Mouse (Mus musculus) macrophage (primary cell): ENCODE measurements around the gene Dnajc10. TPM values are rescaled to one million over a fixed set of nuclear protein-coding genes. Genes with fewer than 3 reads are reported as not detected.

Source experiments
- H3K27ac ChIP-seq: fragments of 350-480 bp; formaldehyde crosslinking; 2 replicates; pipeline ENCODE4 v1.9.0; 2021
- H3K36me3 ChIP-seq: fragments of 350-480 bp; formaldehyde crosslinking; 2 replicates; pipeline ENCODE4 v1.9.0; 2021; ENCODE audit errors: inconsistent target
- H3K4me3 ChIP-seq: fragments of 350-480 bp; formaldehyde crosslinking; 2 replicates; pipeline ENCODE4 v1.9.0; 2021; ENCODE audit errors: inconsistent target
- H3K79me2 ChIP-seq: fragments of 350-480 bp; formaldehyde crosslinking; 2 replicates; pipeline ENCODE4 v1.9.0; 2021; ENCODE audit errors: inconsistent target
- WGBS: methylation state at CpG from one replicate; pipeline ENCODE4 v1.1.7; 2026; ENCODE audit warnings: inconsistent platforms; ENCODE audit not compliant: missing documents; 5-methylcytosine and 5-hydroxymethylcytosine counted together
- polyA plus RNA-seq: library from polyadenylated mRNA; stranded (reverse); fragments of 250-400 nt; gene quantifications from 3 replicates; pipeline ENCODE4 v1.2.4, GENCODE M21; 2018; ENCODE audit warnings: inconsistent platforms

The Dnajc10 gene
- polyA plus RNA-seq, 1 experiment from 2014 or later: 29.4 TPM

GRCm38 (mm10) chr2:80386255-80386654 lies 71.0 kb downstream of the Dnajc10 start:
- H3K79me2 ChIP-seq: no peaks in the 10 kb centered on the region
- H3K27ac ChIP-seq: no peak overlapping the region
- 97% methylated on average over 2 of the region's 2 CpGs for WGBS
- H3K4me3 ChIP-seq: no peak overlapping the region
- no peaks in the 10 kb centered on the region for H3K36me3 ChIP-seq

GRCm38 (mm10) chr2:80387668-80388067 lies 72.4 kb downstream of the Dnajc10 start:
- 95% methylated on average over 9 of the region's 9 CpGs for WGBS
- H3K36me3 ChIP-seq: no peaks in the 10 kb centered on the region
- H3K4me3 ChIP-seq: no peak overlapping the region
- H3K79me2 ChIP-seq: no peaks in the 10 kb centered on the region
- H3K27ac ChIP-seq: no peak overlapping the region

GRCm38 (mm10) chr2:80388341-80388740 lies 73.1 kb downstream of the Dnajc10 start:
- 94% methylated on average over 3 of the region's 3 CpGs for WGBS
- no peaks in the 10 kb centered on the region for H3K79me2 ChIP-seq
- no peaks in the 10 kb centered on the region for H3K36me3 ChIP-seq
- no peak overlapping the region for H3K27ac ChIP-seq
- no peak overlapping the region for H3K4me3 ChIP-seq

- Histone ChIP-seq H3K27ac (no peak overlapping the region), H3K36me3 (no peaks in the 10 kb centered on the region), H3K79me2 (no peaks in the 10 kb centered on the region), H3K4me3 (no peak overlapping the region)
- 72% methylated on average over 7 of the region's 7 CpGs for WGBS
Measured at GRCm38 (mm10) chr2:80396057-80396456, 80.8 kb downstream of the Dnajc10 start.

- WGBS: 81% methylated on average over 3 of the region's 3 CpGs
- Histone ChIP-seq H3K79me2 (no peaks in the 10 kb centered on the region), H3K4me3 (no peak overlapping the region), H3K27ac (no peak overlapping the region), H3K36me3 (no peaks in the 10 kb centered on the region)
Measured at GRCm38 (mm10) chr2:80396864-80397263, 81.6 kb downstream of the Dnajc10 start.

GRCm38 (mm10) chr2:80398595-80399099 lies 83.4 kb downstream of the Dnajc10 start:
- H3K79me2 ChIP-seq: no peaks in the 10 kb centered on the region
- no peaks in the 10 kb centered on the region for H3K36me3 ChIP-seq
- H3K4me3 ChIP-seq: no peak overlapping the region
- 64% methylated on average over 3 of the region's 3 CpGs for WGBS
- H3K27ac ChIP-seq: no peak overlapping the region

Other genes with a start within 250 kb of the Dnajc10 start
- not detected in 3 replicates for gene Pde1a, start 186.0 kb upstream of the Dnajc10 start, polyA plus RNA-seq
- gene Prdx6b, start 23.0 kb upstream of the Dnajc10 start, polyA plus RNA-seq: not detected in 3 replicates
- not detected in 3 replicates for gene Frzb, start 132.2 kb downstream of the Dnajc10 start, polyA plus RNA-seq